8 mouse cellular contexts compared by ENCODE assay signal in the genomic region with DNA sequence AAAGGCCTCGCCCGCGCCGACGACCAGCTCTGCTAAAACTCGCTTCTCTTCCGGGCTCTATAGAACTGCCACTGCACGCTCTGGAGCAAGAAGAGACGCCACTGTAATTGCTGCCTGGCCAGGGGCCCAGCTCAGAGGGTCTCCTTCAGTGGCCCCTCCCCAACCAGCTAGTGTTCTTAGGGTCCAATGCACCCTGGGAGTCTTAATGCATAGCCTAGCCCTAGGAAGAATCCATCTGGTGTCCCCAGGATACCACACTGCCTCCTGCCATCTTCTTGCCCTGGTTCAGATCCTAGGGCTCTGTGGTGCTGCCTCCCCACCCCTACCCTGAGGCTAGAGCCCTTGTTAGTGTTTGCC. TPM values are rescaled to one million over a fixed set of nuclear protein-coding genes. Genes with fewer than 3 reads are reported as not detected.
A peak's percentile ranks its signal among the peaks of the same experiment; 100 is the strongest.
DNase-seq lines count a peak whose midpoint lies in the region; ATAC-seq and TF ChIP-seq lines count a peak whose summit lies in the region.

No protein-coding gene starts in this region.

- H3K27ac ChIP-seq in lung, embryonic 15.5 days, result no peak overlapping the region
- H3K27ac ChIP-seq in forebrain, embryonic 12.5 days, result no peak overlapping the region
- no peak overlapping the region for H3K27ac ChIP-seq in intestine, postnatal 0 days (ENCODE audit: low read depth, low read length)
- no peak overlapping the region for H3K27ac ChIP-seq in neural tube, embryonic 12.5 days

- 8% methylated on average over 9 of the region's 9 CpGs for WGBS in lung, embryonic 15.5 days
- WGBS in forebrain, embryonic 12.5 days, result 13% methylated on average over 9 of the region's 9 CpGs
- 15% methylated on average over 9 of the region's 9 CpGs for WGBS in intestine, postnatal 0 days
- 10% methylated on average over 9 of the region's 9 CpGs for WGBS in neural tube, embryonic 12.5 days

- H3K36me3 ChIP-seq in lung, embryonic 15.5 days, result peaks cover 15% of the 10 kb centered on the region
- peaks cover 21% of the 10 kb centered on the region for H3K36me3 ChIP-seq in forebrain, embryonic 12.5 days (replicated peaks)
- peaks cover 44% of the 10 kb centered on the region for H3K36me3 ChIP-seq in intestine, postnatal 0 days (ENCODE audit: control insufficient read depth, insufficient read depth)
- peaks cover 17% of the 10 kb centered on the region for H3K36me3 ChIP-seq in neural tube, embryonic 12.5 days

- H3K9ac ChIP-seq in lung, embryonic 15.5 days, result peak overlapping the region; percentile 52
- H3K9ac ChIP-seq in forebrain, embryonic 12.5 days, result peak overlapping the region; percentile 53
- H3K9ac ChIP-seq in intestine, postnatal 0 days (ENCODE audit: low read depth, low read length), result 0 out of 2 replicates have a peak overlapping the region, but pooled peaks have one; percentile 2
- H3K9ac ChIP-seq in neural tube, embryonic 12.5 days, result peak overlapping the region; percentile 53

- peak; percentile 62 for ATAC-seq in lung, embryonic 15.5 days (ENCODE audit: borderline replicate concordance, extremely low read depth, low FRiP score, low TSS enrichment)
- ATAC-seq in forebrain, embryonic 12.5 days (ENCODE audit: low FRiP score), result peak; percentile 75
- 0 out of 2 replicates have a peak, but pooled peaks have one; percentile 1 for ATAC-seq in intestine, postnatal 0 days
- ATAC-seq in neural tube, embryonic 12.5 days (ENCODE audit: low FRiP score, low read depth), result peak; percentile 59; the same call in 1 of the 2 replicates

- H3K4me3 ChIP-seq in lung, embryonic 15.5 days, result peak overlapping the region; percentile 59
- H3K4me3 ChIP-seq in forebrain, embryonic 12.5 days (replicated peaks), result peak overlapping the region; percentile 46
- H3K4me3 ChIP-seq in intestine, postnatal 0 days (ENCODE audit: low read depth, low read length), result peak overlapping the region; percentile 36
- H3K4me3 ChIP-seq in neural tube, embryonic 12.5 days, result peak overlapping the region; percentile 47

- TF ChIP-seq CTCF in intestine, postnatal 0 days (IDR thresholded peaks at IDR 0.05; ENCODE audit: low read depth), result no peak

- no peaks in the 10 kb centered on the region for H3K9me3 ChIP-seq in lung, embryonic 15.5 days
- no peaks in the 10 kb centered on the region for H3K9me3 ChIP-seq in forebrain, embryonic 12.5 days
- no peaks in the 10 kb centered on the region for H3K9me3 ChIP-seq in intestine, postnatal 0 days (ENCODE audit: control insufficient read depth)
- H3K9me3 ChIP-seq in neural tube, embryonic 12.5 days, result no peaks in the 10 kb centered on the region

- DNase-seq in lung, postnatal 4 days, result no peak
- no peak for DNase-seq in frontal cortex, postnatal 10 days (ENCODE audit: low spot score in 2 of 2)
- no peak for DNase-seq in frontal cortex, adult 2 months (ENCODE audit: extremely low spot score in 1 of 2, low spot score in 1 of 2)
- no peak for DNase-seq in left cerebral cortex, adult 9 months (ENCODE audit: low spot score in 2 of 2)

- H3K27me3 ChIP-seq in lung, embryonic 15.5 days, result no peaks in the 10 kb centered on the region
- no peaks in the 10 kb centered on the region for H3K27me3 ChIP-seq in forebrain, embryonic 12.5 days
- H3K27me3 ChIP-seq in intestine, postnatal 0 days (replicated peaks; ENCODE audit: control insufficient read depth, insufficient read depth, low read length), result no peaks in the 10 kb centered on the region
- H3K27me3 ChIP-seq in neural tube, embryonic 12.5 days (replicated peaks), result no peaks in the 10 kb centered on the region

- H3K4me2 ChIP-seq in lung, embryonic 15.5 days, result peak overlapping the region; percentile 89
- H3K4me2 ChIP-seq in forebrain, embryonic 12.5 days, result peak overlapping the region; percentile 73
- H3K4me2 ChIP-seq in intestine, postnatal 0 days (replicated peaks; ENCODE audit: low read depth), result peak overlapping the region; percentile 62
- H3K4me2 ChIP-seq in neural tube, embryonic 12.5 days (replicated peaks), result peak overlapping the region; percentile 80

- no peaks in the 10 kb centered on the region for H3K4me1 ChIP-seq in lung, embryonic 15.5 days
- H3K4me1 ChIP-seq in forebrain, embryonic 12.5 days, result peaks cover 13% of the 10 kb centered on the region
- peaks cover 6% of the 10 kb centered on the region; the same call in 1 of the 2 replicates for H3K4me1 ChIP-seq in intestine, postnatal 0 days (replicated peaks; ENCODE audit: control insufficient read depth, insufficient read depth, low read length)
- 0 out of 2 replicates have a peak, but pooled peaks cover 11% of the 10 kb centered on the region for H3K4me1 ChIP-seq in neural tube, embryonic 12.5 days

RNA-seq across cellular contexts. Expression of a gene that starts 41.5 kb away (rescaled TPM):
- 69.4 and 72.7 TPM in 2 replicates for polyA plus RNA-seq in lung, embryonic 15.5 days (2015; fragmentation: Nextera tagmentation; extraction: Ambion mirVana)
- polyA plus RNA-seq in forebrain, embryonic 12.5 days (2016; fragmentation: Nextera tagmentation; extraction: Ambion mirVana), result 80.6 and 87.3 TPM in 2 replicates
- polyA plus RNA-seq in intestine, postnatal 0 days (2015; fragmentation: Nextera tagmentation; extraction: Ambion mirVana), result 41.8 and 42.8 TPM in 2 replicates
- 83.6 and 91.4 TPM in 2 replicates for polyA plus RNA-seq in neural tube, embryonic 12.5 days (2016; fragmentation: Nextera tagmentation; extraction: Ambion mirVana)
- polyA plus RNA-seq in frontal cortex, adult 2 months (2012; rRNA removed), result 49.9 and 52.2 TPM in 2 replicates

RNA-seq across cellular contexts. Expression of a gene that starts 45.8 kb away (rescaled TPM):
- polyA plus RNA-seq in lung, embryonic 15.5 days (2015; fragmentation: Nextera tagmentation; extraction: Ambion mirVana), result not detected in 2 replicates
- polyA plus RNA-seq in forebrain, embryonic 12.5 days (2016; fragmentation: Nextera tagmentation; extraction: Ambion mirVana), result not detected in 2 replicates
- polyA plus RNA-seq in intestine, postnatal 0 days (2015; fragmentation: Nextera tagmentation; extraction: Ambion mirVana), result 21.9 and 25.3 TPM in 2 replicates
- 0.04 TPM in 1 of 2 replicates, not detected in the other for polyA plus RNA-seq in neural tube, embryonic 12.5 days (2016; fragmentation: Nextera tagmentation; extraction: Ambion mirVana)
- polyA plus RNA-seq in frontal cortex, adult 2 months (2012; rRNA removed), result 0.61 and 0.84 TPM in 2 replicates

Comparison
In these comparisons a context has a peak if more than half of its experiments do, and no peak if none do; other contexts are left out.
1. ATAC-seq: peak in every context shown above with its lines; median percentile 75 in forebrain, embryonic 12.5 days; 62 in lung, embryonic 15.5 days; 59 in neural tube, embryonic 12.5 days; 1 in intestine, postnatal 0 days.
2. H3K9ac ChIP-seq: peak in every context shown above with its lines; median percentile 53 in forebrain, embryonic 12.5 days; 53 in neural tube, embryonic 12.5 days; 52 in lung, embryonic 15.5 days; 2 in intestine, postnatal 0 days.
3. RNA of a gene that starts 45.8 kb away (polyA plus RNA-seq): 21.9 to 25.3 TPM in intestine, postnatal 0 days; 0.61 to 0.84 TPM in frontal cortex, adult 2 months, 0.04 TPM in neural tube, embryonic 12.5 days, not detected in forebrain, embryonic 12.5 days and not detected in lung, embryonic 15.5 days; every median in the first group is over 10 times any median in the second.
4. Peak in every context shown above with its lines, with median percentiles within 50 percentile points of each other: H3K4me2 ChIP-seq and H3K4me3 ChIP-seq.